Mouse (Mus musculus) ES-E14 (cell line): ENCODE measurements at regions not wholly inside any gene's neighbourhood (a gene's known extent, or its start where the extent isn't known, plus 50 kb on each side); places are given as distances from the start of the nearest gene placed in this dataset.

Experiments used
- HCFC1 ChIP-seq: IDR thresholded peaks from 2 replicates; pipeline ENCODE4 v1.6.1; 2012; ENCODE audit warnings: low read length, inconsistent platforms, borderline replicate concordance; ENCODE audit not compliant: insufficient read depth
- ZNF384 ChIP-seq: IDR thresholded peaks from 2 replicates; pipeline ENCODE4 v1.6.1; 2012; ENCODE audit warnings: low read depth, low read length, inconsistent platforms

- TF ChIP-seq HCFC1 (no peak), ZNF384 (no peak)
Observed at GRCm38 (mm10) chr8:41821676-41822075, 404.8 kb upstream of the Frg1 start.
